Mouse (Mus musculus) embryonic facial prominence, embryonic 14.5 days (tissue): ENCODE measurements around the gene Carns1. TPM values are rescaled to one million over a fixed set of nuclear protein-coding genes. Genes with fewer than 3 reads are reported as not detected.
A peak's percentile ranks its signal among the peaks of the same experiment; 100 is the strongest.

Experiments used
- ATAC-seq: fragments of 200-750 bp; cut with Nextera tagmentation; 2 replicates; pipeline ENCODE4 v1.8.0; 2017; ENCODE audit warnings: low read depth, moderate number of reproducible peaks, moderate TSS enrichment
- DNase-seq: peaks from one replicate; pipeline ENCODE4 v3.0.0-alpha.2; 2015; ENCODE audit warnings: low spot score
- H3K27ac ChIP-seq: fragments of 300-500 bp; sonication (generic); replicated peaks from 2 replicates; pipeline ENCODE4 v1.5.1; 2014; ENCODE audit warnings: low read depth, mild to moderate bottlenecking, low read length, moderate library complexity
- H3K27me3 ChIP-seq: fragments of 300-500 bp; sonication (generic); replicated peaks from 2 replicates; pipeline ENCODE4 v1.6.1; 2014; ENCODE audit warnings: low read length; ENCODE audit not compliant: control insufficient read depth, insufficient read depth
- H3K36me3 ChIP-seq: fragments of 300-500 bp; sonication (generic); 2 replicates; pipeline ENCODE4 v1.6.1; 2014; ENCODE audit warnings: low read length, mixed read lengths; ENCODE audit not compliant: control insufficient read depth, insufficient read depth
- H3K4me1 ChIP-seq: fragments of 300-500 bp; sonication (generic); 2 replicates; pipeline ENCODE4 v1.6.1; 2014; ENCODE audit warnings: antibody characterized with exemption, low read length; ENCODE audit not compliant: control insufficient read depth, insufficient read depth
- H3K4me2 ChIP-seq: fragments of 300-500 bp; sonication (generic); 2 replicates; pipeline ENCODE4 v1.6.1; 2014; ENCODE audit warnings: low read depth, mild to moderate bottlenecking, low read length, moderate library complexity, mixed read lengths
- H3K4me3 ChIP-seq: fragments of 300-500 bp; sonication (generic); 2 replicates; pipeline ENCODE4 v1.5.1; 2014; ENCODE audit warnings: low read depth, mild to moderate bottlenecking, low read length
- H3K9ac ChIP-seq: fragments of 300-500 bp; sonication (generic); 2 replicates; pipeline ENCODE4 v1.6.1; 2014; ENCODE audit warnings: low read depth, mild to moderate bottlenecking, low read length, moderate library complexity, mixed read lengths
- H3K9me3 ChIP-seq: fragments of 300-500 bp; sonication (generic); 2 replicates; pipeline ENCODE4 v1.6.1; 2016; ENCODE audit warnings: low read length; ENCODE audit not compliant: control insufficient read depth
- WGBS: fragments of 180-500 bp; shearing (Covaris S2); extraction: QIAGEN DNeasy Blood & Tissue Kit; methylation state at CpG from one replicate; pipeline ENCODE4 v1.1.7; 2014; 5-methylcytosine and 5-hydroxymethylcytosine counted together
- polyA plus RNA-seq: library from polyadenylated mRNA; unstranded; fragments of >200 nt; fragmentation: Nextera tagmentation; extraction: Ambion mirVana; gene quantifications from 2 replicates; pipeline ENCODE4 v1.2.1, GENCODE M21; 2014

Carns1 gene
- polyA plus RNA-seq, 1 experiment from 2014 or later: 4.3 TPM

DNA sequence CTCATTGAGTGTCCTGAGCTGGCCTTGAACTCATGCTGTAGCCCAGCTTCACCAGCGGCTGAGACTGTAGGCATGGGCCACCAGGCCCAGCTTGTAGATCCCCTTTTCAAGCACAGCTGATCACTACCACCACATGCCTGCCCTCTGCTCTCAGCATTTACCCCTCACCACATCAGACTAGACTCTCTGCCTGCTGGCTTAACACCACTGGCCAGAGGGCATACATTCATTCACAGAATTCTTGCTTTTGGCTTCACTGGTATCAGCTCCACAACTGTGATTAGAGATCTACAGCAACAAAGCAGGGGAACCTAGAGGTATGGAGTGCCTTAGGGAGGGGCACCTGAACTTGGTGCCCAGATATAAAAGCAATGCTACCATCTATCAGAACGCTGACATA, 54.8 kb downstream of the Carns1 start:
- ATAC-seq: no peak
- H3K4me1 ChIP-seq: peaks cover 11% of the 10 kb centered on the region
- H3K27me3 ChIP-seq: no peaks in the 10 kb centered on the region
- no peaks in the 10 kb centered on the region for H3K9me3 ChIP-seq
- DNase-seq: no peak
- H3K4me3 ChIP-seq: peak overlapping the region; percentile 46
- 93% methylated on average over 2 of the region's 2 CpGs for WGBS
- H3K36me3 ChIP-seq: peaks cover 33% of the 10 kb centered on the region
- H3K9ac ChIP-seq: no peak overlapping the region; the same call in 1 of the 2 replicates
- H3K4me2 ChIP-seq: peak overlapping the region; percentile 56
- H3K27ac ChIP-seq: no peak overlapping the region

DNA sequence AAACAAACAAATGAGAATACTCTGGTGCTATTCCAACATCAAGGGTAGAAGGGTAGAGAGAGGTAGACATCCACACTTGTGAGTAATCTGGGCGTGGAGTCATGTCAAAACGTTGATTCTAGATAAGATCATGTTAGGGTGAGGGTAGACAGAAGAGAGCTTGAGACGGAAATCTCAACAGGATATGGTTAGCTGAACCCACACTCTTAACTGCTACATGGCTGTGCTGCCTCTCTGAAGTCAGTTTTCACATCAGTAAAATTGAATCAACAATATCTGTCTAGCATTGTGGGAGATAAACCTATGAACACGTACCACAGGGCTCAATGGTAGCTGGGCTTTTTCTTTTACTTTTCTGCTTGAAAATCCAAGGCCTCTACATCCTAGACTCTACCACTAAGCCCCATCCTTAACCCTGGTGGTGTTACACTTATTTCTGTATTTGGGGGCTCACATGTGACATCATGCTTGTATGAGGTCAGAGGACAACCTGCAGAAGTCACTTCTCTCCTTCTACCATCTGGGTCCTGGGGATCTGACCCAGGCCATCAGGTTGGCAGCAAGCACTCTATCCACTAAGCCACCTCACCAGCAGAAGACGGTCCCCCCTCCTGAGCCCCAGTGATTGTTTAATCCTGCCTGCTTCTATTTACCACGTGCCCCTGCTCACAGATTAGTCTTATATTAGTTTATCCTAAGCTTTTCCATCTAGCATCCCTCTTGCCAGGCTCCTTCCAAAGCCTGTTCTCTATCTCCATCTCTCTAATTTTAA, 55.4 kb downstream of the Carns1 start:
- 87% methylated on average over 6 of the region's 6 CpGs for WGBS
- peaks cover 39% of the 10 kb centered on the region for H3K36me3 ChIP-seq
- no peak overlapping the region; the same call in 1 of the 2 replicates for H3K4me3 ChIP-seq

DNA sequence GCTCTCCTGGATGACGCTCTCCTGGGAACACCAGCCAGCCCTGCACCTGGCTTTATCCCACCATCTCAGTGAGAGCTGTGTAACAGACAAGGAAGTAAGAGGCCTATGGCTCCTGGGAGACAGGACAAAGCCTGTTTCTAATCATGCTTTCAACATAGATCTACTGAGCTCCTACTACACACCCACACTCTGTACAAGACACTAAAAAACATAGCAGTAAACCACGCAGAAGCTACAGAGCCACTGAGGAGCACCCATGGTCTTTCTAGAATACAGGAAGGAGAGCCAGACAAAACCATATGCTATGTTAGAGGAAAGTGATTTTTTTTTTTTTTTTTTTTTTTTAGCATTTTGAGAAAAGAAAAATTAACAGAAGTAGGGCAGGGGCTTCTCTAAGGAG, 56.9 kb downstream of the Carns1 start:
- no peak overlapping the region for H3K4me3 ChIP-seq
- ATAC-seq (no peak), DNase-seq (no peak)
- peaks cover 11% of the 10 kb centered on the region for H3K4me1 ChIP-seq
- peaks cover 51% of the 10 kb centered on the region for H3K36me3 ChIP-seq
- H3K9me3 ChIP-seq: no peaks in the 10 kb centered on the region
- H3K27ac ChIP-seq: no peak overlapping the region
- no peak overlapping the region for H3K9ac ChIP-seq
- H3K4me2 ChIP-seq: no peak overlapping the region
- no peaks in the 10 kb centered on the region for H3K27me3 ChIP-seq
- 96% methylated on average over 2 of the region's 2 CpGs for WGBS

More for the DNA sequence above, 55.4 kb downstream of the Carns1 start:
- no peak for ATAC-seq
- Histone ChIP-seq H3K9ac (no peak overlapping the region; the same call in 1 of the 2 replicates), H3K4me1 (peaks cover 11% of the 10 kb centered on the region), H3K9me3 (no peaks in the 10 kb centered on the region), H3K27ac (no peak overlapping the region), H3K4me2 (peak overlapping the region; percentile 56), H3K27me3 (no peaks in the 10 kb centered on the region)
- no peak for DNase-seq

DNA sequence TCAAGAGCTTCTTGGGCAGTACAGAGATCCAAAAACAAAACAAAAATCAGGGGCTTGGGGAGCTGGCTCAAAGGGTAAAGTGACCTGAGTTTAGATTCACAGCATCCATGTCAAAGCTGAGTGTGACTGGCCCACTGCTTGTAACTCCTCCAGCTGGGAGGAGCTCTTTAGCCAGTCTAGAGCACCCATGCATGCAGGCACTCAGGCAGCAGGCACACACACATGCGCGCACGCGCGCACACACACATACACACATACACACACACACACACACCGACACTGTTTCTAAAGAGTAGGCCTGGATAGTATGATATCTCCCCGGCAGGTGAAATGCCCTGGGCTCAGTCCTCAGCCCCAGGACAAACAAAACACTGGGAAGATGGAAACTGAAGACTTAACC, 58.3 kb downstream of the Carns1 start:
- H3K4me2 ChIP-seq: no peak overlapping the region
- no peak for DNase-seq
- no peaks in the 10 kb centered on the region for H3K9me3 ChIP-seq
- H3K27me3 ChIP-seq: no peaks in the 10 kb centered on the region
- 96% methylated on average over 7 of the region's 7 CpGs for WGBS
- ATAC-seq: no peak
- no peak overlapping the region for H3K9ac ChIP-seq
- peaks cover 11% of the 10 kb centered on the region for H3K4me1 ChIP-seq
- no peak overlapping the region for H3K27ac ChIP-seq
- H3K36me3 ChIP-seq: peaks cover 63% of the 10 kb centered on the region
- H3K4me3 ChIP-seq: no peak overlapping the region

DNA sequence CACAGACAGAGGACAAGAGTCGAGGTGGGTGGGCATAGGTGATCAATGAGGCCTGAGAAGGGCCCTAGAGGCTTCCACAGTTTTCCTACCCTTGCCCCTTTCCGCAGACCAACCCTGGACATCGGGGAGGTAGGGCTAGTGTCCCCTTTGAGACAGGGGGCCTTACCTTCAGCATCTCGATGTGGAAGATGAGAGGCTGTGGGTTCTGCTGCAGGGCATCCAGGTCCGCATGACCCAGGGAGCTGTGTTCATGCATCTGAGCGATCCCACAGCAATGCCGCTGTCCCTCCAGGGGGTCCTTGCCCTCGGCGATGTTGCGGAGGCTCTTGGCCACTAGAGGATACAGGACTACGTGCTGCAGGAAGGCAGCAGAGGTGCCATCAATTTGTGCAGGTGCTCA, 59.5 kb downstream of the Carns1 start:
- peaks cover 7% of the 10 kb centered on the region for H3K4me1 ChIP-seq
- H3K36me3 ChIP-seq: peaks cover 67% of the 10 kb centered on the region
- no peaks in the 10 kb centered on the region for H3K9me3 ChIP-seq
- no peak for DNase-seq
- WGBS: 85% methylated on average over 10 of the region's 11 CpGs
- no peak overlapping the region for H3K27ac ChIP-seq
- no peak overlapping the region for H3K9ac ChIP-seq
- ATAC-seq: no peak
- no peak overlapping the region for H3K4me2 ChIP-seq
- no peaks in the 10 kb centered on the region for H3K27me3 ChIP-seq
- H3K4me3 ChIP-seq: no peak overlapping the region

DNA sequence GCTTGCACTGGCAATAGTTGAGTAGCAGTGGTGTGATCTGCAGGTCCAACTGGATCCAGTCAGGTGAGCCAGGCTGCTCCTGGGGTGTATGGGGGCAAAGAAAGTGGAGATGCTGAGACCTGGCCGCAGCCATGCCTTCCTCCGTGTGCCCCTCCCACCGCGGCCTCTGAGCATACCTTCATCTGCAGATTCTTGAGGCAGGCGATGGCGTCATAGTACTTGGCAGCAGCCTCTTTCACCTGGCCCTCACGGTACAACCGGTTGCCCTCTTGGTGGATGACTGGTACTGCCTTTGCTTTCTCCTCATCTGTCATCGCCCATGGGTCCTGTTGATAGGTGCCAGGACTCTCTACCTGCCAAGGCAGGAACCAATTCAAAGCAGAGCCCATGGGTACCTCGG, 60.1 kb downstream of the Carns1 start:
- peaks cover 67% of the 10 kb centered on the region for H3K36me3 ChIP-seq
- H3K27me3 ChIP-seq: no peaks in the 10 kb centered on the region
- DNase-seq (no peak), ATAC-seq (no peak)
- no peak overlapping the region for H3K9ac ChIP-seq
- H3K4me1 ChIP-seq: peaks cover under 1% of the 10 kb centered on the region; the same call in 1 of the 2 replicates
- H3K4me3 ChIP-seq: no peak overlapping the region
- H3K4me2 ChIP-seq: no peak overlapping the region
- H3K27ac ChIP-seq: no peak overlapping the region
- WGBS: 91% methylated on average over 10 of the region's 10 CpGs
- no peaks in the 10 kb centered on the region for H3K9me3 ChIP-seq

DNA sequence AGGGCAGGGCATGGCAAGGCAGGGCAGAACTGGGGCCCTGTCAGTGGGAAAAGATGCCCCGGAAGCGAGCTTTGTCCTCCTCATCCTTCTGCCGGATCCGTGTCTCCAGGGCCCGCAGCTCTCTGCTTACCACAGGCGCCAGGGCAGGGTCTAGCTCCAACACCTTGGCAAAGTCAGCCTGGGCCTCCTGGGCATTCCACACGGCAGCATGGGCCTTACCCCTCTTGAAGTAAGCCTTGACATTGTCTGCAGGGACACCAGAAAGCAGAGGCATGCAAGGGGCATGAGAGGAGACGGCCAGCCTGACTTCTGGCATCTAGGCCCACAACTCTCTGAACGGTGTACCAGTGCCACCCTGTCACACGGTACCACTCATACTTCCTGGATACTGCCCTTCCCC, 60.7 kb downstream of the Carns1 start:
- Histone ChIP-seq H3K4me1 (no peaks in the 10 kb centered on the region), H3K27ac (no peak overlapping the region), H3K4me2 (no peak overlapping the region), H3K9me3 (no peaks in the 10 kb centered on the region), H3K4me3 (no peak overlapping the region), H3K36me3 (peaks cover 67% of the 10 kb centered on the region), H3K9ac (no peak overlapping the region), H3K27me3 (no peaks in the 10 kb centered on the region)
- WGBS: 90% methylated on average over 10 of the region's 10 CpGs
- ATAC-seq (no peak), DNase-seq (no peak)
